Mouse (Mus musculus): ENCODE results near the gene Cadm1.

Cadm1 gene

DNA sequence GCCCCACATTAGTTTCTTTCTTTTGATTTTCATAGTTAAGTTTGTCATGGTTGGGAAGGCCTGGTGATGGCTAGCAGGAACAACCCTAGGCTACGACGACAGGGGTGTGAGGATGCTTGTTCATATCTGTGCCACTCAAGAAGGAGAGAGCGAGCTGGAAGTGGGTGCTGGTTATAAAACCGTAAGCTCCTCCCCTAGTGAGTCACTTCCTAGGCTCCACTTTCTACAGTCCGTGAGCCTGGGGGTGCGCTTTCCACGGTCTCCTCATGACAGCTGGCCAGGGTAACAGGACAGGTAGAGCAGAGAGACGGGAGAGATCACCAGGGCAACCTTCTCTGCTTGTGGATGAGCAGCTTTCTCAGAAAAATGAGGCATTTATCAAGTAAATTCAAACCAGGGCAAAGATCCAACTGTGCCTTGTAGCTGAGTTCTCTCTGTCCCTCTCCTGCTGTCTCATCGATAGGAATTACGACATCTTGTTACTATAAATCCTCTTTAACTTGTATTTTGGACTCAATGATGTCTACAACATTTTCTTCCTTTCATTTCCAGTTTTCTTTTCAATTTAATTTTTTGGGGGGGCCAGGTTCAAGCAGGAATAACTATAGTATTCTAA, 23.1 kb downstream of the Cadm1 start:
- no peak for DNase-seq

DNA sequence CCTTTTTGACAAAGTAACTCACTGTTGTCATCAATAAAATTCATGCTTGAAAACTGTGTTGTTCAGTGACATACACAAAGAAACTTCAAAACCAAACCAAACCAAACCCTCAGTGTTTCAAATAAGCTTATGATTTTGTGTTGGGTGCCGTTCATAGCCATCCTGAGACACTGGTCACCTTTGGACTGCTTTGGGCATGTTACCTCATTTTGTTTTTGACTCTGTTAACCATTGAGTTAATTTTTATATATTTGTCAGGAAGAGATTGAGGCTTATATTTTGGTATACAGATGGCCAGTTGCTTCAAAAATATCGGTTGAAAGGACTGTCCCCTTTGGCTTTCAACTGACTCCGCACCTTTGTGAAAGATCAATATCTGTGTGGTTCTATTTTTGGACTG, 30.8 kb downstream of the Cadm1 start:
- DNase-seq: no peak

DNA sequence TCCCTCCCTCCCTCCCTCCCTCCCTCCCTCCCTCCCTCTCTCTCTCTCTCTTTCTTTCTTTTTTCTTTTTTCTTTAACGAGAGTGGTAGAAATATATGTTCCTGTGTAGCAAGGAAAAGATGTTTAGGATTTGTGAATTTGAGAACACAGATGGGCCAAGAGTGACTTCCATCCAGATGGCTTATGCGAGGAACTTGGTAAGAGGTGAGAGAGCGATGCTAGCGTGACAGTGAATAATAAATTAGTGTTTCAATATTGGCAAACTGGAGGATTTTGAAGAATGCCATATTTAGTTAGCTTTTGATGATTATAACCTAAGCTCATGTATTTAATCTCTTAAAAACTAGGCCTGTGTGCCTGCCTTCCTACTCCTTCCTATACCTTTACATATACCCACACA, 31.6 kb downstream of the Cadm1 start:
- DNase-seq: no peak

DNA sequence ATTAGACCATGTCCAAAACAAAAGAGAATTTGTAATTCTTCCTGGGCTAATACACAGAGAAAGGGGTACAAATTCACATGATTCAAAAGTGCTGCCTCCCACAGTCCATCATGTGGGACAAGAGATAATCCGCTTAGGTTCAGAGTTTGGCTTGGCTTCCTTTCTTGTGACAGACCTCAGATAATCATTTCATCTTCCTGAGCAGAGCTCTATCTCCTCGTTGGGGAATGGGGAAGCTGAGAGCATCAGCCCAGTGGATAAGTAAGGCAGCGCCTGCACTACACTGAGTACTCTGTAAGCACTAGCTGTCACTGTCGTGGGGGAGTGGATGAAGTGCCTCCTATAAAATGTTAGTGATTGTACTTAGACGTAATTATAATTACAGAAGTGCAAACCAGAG, 35.1 kb downstream of the Cadm1 start:
- DNase-seq: no peak

DNA sequence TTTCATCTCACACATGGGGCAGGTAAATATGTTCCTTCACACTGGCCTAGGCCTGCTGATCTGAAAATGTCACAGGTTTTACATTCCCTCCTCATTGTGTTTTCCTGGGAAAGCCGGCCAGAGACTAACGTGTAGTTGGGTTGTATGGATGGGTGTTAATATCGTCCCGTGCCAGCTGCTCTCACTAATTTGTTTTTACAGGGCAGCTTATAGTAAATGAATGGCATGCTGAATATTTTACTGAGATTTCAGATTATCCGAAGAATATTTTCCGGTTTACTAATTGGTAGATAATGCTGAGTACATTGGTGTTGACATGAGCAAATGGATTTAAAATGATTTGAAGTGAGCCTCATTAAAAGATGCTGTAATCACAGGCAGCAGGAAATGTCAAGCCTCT, 37.9 kb downstream of the Cadm1 start:
- DNase-seq: no peak

DNA sequence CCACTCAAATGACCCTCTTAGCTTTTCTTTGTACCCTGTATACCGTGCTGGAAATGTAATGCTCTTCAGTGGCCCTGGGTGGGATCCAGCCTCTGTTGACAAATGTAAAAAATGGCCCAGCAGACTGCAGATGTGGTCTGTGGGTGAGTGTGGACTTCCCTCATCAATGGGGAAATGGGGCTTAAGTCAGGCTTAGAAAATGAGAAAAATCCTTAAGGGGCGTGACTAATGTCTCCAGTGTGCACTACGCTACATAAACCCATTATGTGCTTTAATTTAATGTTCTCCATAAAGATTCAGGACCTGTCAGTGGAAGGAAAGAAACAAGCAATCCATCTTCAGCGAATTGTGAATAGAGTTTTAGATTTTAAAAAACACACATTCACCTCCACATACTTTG, 40.2 kb downstream of the Cadm1 start:
- DNase-seq: no peak

DNA sequence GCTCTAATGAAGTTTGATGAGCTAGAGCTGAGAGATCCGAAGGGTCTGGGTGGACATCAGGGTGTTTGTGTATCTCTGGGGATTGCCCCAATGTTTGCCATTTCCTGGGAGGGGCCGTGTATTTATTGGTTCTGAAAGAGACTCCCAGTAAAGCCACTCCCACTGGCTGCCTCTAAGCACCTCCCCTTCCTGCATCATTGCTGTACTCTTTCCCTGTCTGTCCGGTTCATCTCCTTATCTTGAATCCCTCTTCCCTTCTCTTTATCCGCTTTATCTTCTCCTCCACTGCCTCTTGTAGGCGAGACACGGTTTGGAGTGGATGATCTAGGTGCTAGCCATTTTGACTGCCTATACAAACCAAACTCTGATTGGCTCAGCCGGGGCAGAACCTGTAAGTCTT, 41.5 kb downstream of the Cadm1 start:
- no peak for DNase-seq

DNA sequence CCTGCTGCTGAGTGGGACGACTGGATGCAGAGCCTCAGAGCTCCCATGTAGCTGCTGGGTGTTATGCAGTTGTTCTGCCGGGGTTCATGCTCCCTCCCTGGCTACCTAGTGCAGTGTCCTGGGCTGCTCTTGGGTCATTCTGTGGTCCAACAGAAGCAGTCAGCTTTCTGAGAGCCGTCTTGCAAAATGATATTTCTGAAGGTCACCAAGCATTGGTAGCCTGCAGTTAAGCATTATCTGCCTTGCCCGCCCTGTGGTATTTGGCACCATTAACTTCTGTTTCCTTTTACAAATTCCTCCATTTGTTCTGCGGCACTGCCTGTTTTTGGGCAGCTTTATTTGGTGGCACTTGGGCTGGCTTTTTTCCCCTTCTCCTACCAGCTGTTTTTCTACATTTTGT, 42.2 kb downstream of the Cadm1 start:
- no peak for DNase-seq

DNA sequence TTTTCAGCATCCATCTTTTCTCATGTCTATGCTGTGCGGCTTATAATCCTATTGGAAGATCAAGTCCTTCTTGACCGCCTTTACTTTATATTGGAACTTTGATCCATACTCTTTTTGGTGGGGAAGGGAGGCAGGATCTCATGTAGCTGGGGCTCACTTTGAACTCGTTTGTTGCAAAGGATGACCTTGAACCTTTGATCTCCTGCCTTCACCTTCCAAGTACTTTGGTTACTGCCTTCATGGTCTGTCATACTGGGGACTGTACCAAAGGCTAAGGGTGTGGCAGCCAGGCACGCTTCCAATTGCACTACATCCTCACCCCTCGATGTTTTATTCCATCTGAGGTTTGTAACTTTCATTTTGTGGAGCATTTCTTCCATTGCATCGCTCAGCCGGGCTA, 43.5 kb downstream of the Cadm1 start:
- no peak for DNase-seq

DNA sequence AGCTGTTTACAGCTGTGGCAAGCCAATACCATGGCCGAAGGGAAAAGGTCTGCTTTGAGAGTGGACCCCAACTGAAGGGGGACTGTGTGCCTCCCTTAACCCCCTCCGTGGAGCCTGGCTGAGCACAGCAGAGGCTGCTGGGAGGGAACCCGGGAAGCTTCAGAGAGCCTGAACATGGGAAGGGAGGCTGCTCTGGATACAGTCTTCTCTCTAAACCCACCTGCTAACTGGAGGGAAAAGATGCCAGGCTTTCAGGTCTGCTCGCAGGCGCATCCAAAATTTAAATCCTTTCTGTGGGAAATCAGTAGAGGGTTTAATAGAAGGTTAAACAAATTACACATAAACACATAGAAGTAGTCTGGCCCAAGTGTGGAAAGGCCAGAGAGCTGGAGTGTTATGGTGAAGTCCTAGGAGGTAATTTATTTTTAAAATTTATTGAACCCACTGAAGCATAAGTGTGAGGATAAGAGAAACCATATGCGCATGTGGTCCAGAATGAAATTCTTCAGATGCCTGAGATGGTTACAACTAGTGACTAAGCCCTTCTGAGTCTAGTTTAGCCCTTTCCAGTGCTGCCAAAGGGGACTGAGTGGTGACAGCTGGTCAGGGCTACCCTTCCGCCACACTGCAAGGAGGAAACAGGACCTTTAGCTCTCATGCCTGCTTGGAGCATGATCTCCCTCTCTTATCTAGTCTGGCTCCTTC, 44.9 kb downstream of the Cadm1 start:
- DNase-seq: no peak

DNA sequence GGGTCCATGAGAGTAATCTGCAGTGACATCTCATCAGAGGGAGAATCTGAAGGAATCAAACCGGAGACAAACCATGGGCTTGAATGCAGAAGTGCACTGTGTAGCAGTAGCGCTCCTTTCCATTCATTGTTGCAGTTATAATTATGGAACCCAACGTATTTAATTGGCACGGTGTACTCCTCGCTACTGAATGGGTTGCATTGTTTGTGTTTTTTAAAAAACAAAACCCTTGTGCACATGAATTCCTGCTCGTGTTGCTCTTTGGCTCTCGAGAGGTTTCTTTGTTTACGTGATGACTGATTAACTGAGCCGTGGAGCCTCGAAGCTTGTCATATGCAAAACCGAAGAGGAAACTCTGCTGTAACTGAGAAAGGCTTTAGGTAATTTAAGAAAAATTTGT, 45.8 kb downstream of the Cadm1 start:
- no peak for DNase-seq

DNA sequence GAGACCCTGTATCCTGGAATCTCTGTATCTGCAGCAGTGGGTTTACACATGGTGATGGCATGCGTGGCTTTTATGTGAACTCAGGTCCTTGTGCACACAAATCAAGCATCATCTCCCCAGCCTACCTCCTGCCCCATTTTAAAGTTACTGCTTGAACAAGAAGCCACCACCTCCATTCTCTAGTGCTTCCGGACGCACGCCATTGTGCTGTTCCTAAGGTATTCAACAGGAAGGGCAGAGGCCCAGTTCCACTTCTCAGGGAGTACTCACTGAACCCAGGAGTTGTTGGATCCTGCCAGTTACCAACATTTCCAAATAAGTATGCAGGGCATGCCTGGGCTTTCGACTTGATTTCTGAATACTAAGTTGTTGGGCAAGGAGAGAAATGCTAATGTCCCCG, 49.5 kb downstream of the Cadm1 start:
- no peak for DNase-seq

DNA sequence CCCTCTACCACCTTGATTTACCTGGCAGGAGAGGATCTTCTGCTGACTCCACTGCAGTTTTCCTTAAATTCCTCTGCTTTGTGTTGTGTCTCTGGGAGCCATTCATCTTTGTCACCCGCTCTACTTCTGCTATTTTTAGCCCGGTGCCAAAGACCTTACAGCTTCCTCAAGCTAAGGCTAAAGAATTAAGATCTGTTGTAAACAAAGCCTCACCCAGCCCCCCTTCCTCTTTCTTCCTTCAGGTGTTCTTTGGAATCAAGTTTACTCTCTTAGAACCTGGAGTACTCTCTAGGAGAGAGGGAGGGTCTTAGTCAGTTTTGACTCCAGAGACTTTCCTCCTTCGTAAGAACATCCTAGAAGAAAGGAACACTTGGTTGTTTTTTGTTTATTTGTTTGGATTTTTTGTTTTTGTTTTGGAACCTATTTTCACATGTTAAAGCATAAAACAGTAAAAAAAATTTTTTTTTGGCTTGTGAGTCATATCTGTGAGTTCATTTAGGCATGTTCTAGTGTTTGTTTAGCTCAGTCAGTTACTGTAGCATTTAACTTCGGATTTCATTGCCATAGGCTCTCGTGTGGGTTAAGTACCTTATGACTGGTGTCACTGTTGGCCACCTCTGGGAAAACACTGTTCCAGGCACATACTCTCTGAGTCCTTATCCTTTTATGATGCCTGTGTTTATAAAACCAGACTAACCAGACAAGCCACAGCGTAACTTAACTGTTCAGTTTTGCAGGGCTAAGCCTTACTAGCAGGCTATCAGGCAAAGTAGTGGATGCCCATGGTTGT, 51.8 kb downstream of the Cadm1 start:
- no peak for DNase-seq

DNA sequence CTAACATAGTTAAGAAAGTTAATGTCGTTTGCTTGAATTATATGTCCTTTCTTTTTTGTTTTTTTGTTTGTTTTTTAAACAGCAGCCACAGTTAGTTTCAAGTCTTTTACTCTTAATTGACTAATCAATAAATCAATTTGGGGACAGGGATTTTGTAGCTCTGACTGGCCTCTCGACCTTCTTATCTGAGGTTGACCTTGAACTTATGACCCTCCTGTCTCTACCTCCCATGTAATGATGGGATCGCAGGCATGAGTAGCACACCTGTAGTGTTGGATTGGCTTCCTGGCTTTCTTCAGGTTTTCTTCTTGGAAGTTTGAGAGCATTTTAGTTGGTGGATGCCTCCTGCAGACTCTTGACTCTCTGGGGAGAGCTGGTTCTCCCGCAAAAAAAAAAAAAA, 53.3 kb downstream of the Cadm1 start:
- no peak for DNase-seq

DNA sequence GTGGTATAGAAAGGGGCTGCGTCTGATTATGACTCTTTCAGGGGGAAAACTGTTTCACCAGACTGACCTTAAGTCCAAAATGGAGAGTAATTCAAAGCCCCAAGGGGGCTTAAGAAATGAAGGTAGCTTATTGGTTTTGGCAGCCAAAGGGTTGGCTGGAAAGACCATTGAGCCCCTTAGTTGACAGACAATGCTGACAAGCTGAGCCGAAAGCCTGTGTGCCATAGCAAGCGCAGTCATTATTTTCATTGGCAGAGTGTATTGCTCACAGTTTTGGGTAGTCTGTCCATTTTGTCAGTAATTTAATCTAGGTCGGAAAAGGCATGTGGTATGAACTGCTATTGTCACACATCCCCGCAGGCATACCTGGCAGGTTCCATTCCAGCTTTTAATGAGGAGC, 56.2 kb downstream of the Cadm1 start:
- DNase-seq: no peak

DNA sequence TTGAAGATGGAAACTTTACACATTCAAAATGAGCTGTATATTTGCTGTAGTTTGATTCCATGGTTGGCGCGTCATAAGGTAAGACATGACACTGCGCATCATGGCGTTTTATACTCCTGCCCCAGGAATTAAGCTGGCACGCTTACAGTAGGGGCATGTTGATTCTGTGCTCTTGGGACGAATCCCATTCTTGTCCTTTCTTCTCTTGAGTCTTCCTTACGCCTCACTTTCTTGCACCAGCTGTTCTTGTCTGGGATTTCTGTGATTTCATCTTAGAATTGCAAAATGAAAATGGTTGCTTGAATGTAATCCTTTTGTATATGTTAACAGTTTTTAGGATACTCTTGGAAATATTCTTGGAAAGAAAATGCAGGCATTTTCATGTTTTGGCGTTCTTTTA, 56.9 kb downstream of the Cadm1 start:
- DNase-seq: no peak

DNA sequence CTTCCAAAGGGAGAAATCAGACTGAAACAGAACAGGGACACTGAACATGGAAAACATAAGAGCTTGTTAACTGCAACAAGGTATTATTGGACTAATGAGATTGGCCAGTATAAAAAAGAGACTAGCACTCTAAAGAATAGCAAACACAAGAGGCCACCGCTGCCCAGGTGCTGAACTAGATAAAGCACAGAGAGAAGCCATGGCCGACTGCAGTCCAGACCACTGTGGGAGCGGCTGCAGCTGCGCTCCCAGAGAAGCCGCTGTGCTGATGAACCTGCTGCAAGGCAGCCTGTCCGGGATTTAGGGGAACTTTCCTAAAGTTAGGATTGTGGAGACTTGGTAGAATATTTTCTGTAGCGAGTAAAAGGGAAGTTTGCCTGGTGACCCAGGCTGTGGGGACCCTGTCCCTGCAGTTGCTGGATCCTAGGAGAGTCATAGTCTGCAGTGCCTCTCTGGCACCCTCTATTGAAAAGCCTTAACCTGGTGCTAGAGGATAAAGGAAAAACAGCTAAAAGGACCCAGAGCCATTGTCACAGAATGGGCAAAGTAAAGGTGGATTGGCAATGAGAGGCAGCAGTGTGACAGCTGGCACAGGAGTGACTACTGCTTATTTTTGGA, 57.7 kb downstream of the Cadm1 start:
- DNase-seq: peak; percentile 18

DNA sequence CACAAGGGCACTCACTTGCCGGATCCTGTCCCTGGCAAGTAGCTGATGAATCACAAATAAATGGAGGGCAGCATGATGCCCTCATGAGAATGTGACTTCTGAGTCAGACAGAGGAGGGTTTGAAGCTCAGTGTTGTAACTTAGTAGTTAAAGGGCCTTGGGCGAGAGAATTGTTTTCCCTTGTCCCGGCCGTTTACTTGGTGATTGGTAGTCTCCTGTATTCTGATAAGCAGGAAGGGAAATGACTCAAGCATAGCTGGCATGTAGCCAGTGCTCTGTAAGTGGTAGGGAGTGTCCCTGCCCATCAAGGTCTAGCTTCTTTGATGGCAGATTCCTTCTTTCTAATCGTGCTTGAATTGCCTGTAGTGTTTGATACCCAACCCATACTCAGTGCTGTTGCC, 59.9 kb downstream of the Cadm1 start:
- DNase-seq: no peak

DNA sequence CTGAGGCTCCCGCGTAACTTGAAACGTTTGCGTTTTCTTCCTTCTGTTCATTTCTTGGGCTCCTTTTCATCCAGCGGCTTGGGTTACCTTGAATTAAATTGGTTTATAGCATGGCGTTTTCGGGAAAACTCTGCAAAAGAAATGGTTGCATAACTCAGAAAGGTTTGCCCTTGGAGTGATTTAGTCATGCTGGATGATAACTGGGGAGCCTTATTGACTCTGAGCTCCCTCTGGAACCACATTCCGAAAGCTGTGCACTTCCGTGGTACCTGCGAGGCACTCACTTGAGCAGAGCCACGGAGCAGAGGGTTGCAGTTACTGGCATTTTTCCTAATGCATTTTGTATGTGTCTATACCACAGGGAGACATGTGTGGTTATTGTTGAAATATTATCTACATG, 71.6 kb downstream of the Cadm1 start:
- no peak for DNase-seq

DNA sequence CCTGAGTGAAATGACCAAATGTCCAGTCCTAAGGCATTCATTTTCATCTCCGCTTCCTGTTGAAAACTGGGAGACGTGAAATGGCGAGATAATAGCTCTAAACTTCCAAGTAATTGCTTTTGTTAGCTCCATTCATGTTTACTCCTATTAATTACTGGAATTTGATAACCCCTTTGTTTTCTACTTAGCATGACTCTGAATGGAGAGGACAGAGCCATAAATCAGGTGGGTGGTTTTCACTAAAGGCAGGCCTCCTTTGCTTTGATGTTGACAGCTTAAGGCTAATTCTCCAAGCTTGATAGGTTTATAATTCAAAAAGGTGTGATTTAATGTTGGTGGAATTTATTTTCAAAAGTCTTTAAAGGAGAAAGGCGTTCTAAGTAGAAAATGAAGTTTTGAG, 74.0 kb downstream of the Cadm1 start:
- DNase-seq: no peak

DNA sequence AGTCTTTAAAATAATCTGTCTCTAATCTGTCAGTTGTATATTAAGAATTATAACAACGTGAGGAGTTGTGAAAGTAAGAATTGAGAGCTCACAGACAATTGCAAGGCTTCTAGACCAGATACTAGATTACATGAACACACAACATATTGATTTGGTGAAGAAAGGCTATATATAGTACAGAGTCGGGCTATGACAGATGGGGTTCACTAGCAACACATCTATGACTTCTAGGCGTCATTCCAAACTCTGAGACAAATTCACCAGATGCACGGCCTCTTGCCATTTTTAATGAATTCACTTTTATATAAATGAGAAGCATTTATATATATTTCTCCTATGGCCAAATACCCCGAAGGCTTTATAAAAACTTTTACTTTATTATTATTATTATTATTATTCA, 75.7 kb downstream of the Cadm1 start:
- DNase-seq: no peak

DNA sequence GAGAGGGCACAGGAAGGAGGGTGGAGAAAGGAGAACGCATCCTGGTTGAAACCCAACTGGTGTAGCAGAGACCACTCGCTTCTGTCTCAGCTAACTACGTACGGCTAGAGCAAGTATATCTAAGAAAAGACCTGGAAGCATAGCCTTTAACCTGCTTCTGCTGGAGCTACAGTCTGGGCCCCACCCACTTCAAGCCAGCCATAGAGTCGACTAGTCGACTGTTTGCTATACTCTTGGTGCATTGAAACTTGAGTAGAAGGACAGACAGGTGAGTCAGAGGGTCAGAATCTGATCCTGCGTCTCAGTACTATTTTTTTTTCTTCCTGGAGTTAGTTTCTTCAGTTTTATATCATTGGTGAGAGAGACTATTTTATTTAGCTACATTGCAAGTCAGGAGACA, 78.5 kb downstream of the Cadm1 start:
- DNase-seq: no peak

DNA sequence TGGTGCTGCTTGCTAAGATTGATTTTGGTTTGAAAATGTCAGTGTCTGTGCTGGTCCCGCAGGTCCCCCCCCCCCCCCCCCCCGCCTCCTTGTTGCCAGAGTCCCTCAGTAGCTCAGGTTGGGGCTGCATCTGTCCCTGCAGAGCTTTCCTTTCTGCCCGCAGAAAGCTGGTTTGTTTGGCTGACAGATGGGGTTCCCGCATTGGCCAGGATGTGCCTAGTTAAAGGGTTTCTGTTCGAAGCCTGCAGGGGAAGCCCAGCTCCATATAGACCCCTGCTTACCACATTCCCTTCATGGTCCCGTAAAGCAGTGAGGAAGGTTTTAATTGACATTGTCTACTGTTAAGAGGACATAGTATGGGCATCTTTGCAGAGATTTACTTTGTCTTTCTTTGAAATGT, 78.9 kb downstream of the Cadm1 start:
- DNase-seq: no peak

DNA sequence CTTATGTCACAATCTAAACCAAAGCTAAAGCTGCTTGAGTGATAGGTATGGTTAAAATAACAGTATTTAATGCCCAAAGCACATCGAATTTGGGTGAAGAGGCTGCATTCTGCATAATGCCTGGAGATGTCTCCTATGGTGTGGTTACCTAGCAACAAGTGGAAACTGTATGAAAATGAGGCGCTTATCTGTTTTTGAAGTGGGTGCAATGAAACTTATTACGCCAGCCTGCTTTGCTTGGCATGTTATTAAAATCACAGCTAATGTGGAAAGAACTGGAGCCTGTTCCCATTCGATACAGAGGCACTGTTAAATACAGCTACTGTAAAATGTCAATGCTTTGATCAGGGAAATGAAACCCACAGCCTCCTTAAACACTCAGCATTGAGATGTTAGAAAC, 79.5 kb downstream of the Cadm1 start:
- no peak for DNase-seq

Data from kidney, adult 18-20 months (tissue).